Mouse (Mus musculus): ENCODE measurements around the gene Car5a. TPM values are rescaled to one million over a fixed set of nuclear protein-coding genes. Genes with fewer than 3 reads are reported as not detected.

Car5a gene
- total and polyA plus RNA-seq, 3 experiments: 0.08 TPM; not detected in 2

Other genes starting within 250 kb of the Car5a start
- not detected in 2 replicates for gene Jph3, start 215.3 kb downstream of the Car5a start, total RNA-seq (2012; rRNA removed)
- under 1 TPM in 1 of 2 experiments, not detected in 1; 0.15 TPM for gene Jph3, start 215.3 kb downstream of the Car5a start, polyA plus RNA-seq (2012; ENCODE audit: insufficient read depth in 1 of 2, insufficient read length in 2 of 2, low read depth in 1 of 2, low replicate concordance in 2 of 2, missing spikeins in 1 of 2)
- 49.8 and 53.7 TPM in 2 replicates for gene Klhdc4, start 115.3 kb downstream of the Car5a start, total RNA-seq (2012; rRNA removed)
- 10 to 100 TPM in 1 of 2 experiments, not detected in 1; 65.2 TPM for gene Klhdc4, start 115.3 kb downstream of the Car5a start, polyA plus RNA-seq (2012; ENCODE audit: insufficient read depth in 1 of 2, insufficient read length in 2 of 2, low read depth in 1 of 2, low replicate concordance in 2 of 2, missing spikeins in 1 of 2)
- 108 and 164 TPM in 2 replicates for gene Slc7a5, start 37.2 kb downstream of the Car5a start, total RNA-seq (2012; rRNA removed)
- 100 to 1,000 TPM in 1 of 2 experiments, 10 to 100 TPM in 1; 55.0 to 263 TPM for gene Slc7a5, start 37.2 kb downstream of the Car5a start, polyA plus RNA-seq (2012; ENCODE audit: insufficient read depth in 1 of 2, insufficient read length in 2 of 2, low read depth in 1 of 2, low replicate concordance in 2 of 2, missing spikeins in 1 of 2)
- gene Banp, start 4.8 kb upstream of the Car5a start, total RNA-seq (2012; rRNA removed): 19.2 and 20.8 TPM in 2 replicates
- 10 to 100 TPM in 1 of 2 experiments, not detected in 1; 28.4 TPM for gene Banp, start 4.8 kb upstream of the Car5a start, polyA plus RNA-seq (2012; ENCODE audit: insufficient read depth in 1 of 2, insufficient read length in 2 of 2, low read depth in 1 of 2, low replicate concordance in 2 of 2, missing spikeins in 1 of 2)